Mouse (Mus musculus) heart, adult 2 months (tissue): ENCODE data around the gene Trp53rka. TPM values are rescaled to one million over a fixed set of nuclear protein-coding genes. Genes with fewer than 3 reads are reported as not detected.
A peak's percentile ranks its signal among the peaks of the same experiment; 100 is the strongest.

Experiments
- DNase-seq, 2 experiments: peaks; one replicate each; pipeline ENCODE4 v3.0.0; 2021
- H3K27ac ChIP-seq: fragments of 200-600 bp; 2 replicates; pipeline ENCODE4 v1.8.1; 2022
- H3K27me3 ChIP-seq: fragments of 200-500 bp; 2 replicates; pipeline ENCODE4 v1.6.1; 2012; ENCODE audit warnings: mild to moderate bottlenecking, low read length, inconsistent platforms, mixed read lengths; ENCODE audit not compliant: control insufficient read depth, insufficient read depth
- H3K36me3 ChIP-seq: fragments of 200-500 bp; 2 replicates; pipeline ENCODE4 v1.6.1; 2012; ENCODE audit warnings: low read length, inconsistent platforms; ENCODE audit not compliant: control insufficient read depth, insufficient read depth
- H3K4me1 ChIP-seq: fragments of 200-500 bp; 2 replicates; pipeline ENCODE4 v1.6.1; 2011; ENCODE audit warnings: low read length; ENCODE audit not compliant: control insufficient read depth, insufficient read depth
- H3K4me3 ChIP-seq: fragments of 200-600 bp; 2 replicates; pipeline ENCODE4 v1.8.1; 2022
- H3K79me2 ChIP-seq: fragments of 200-500 bp; replicated peaks from 2 replicates; pipeline ENCODE4 v1.6.1; 2012; ENCODE audit warnings: mild to moderate bottlenecking, inconsistent platforms, low read length, moderate library complexity, mixed read lengths; ENCODE audit not compliant: control insufficient read depth, insufficient read depth
- H3K9ac ChIP-seq: fragments of 200-500 bp; 2 replicates; pipeline ENCODE4 v1.6.1; 2012; ENCODE audit warnings: low read depth, mild to moderate bottlenecking, control low read depth, inconsistent platforms, low read length, mixed read lengths
- CTCF ChIP-seq: fragments of 200-600 bp; IDR thresholded peaks from 2 replicates; pipeline ENCODE4 v1.8.1; 2022; ENCODE audit warnings: antibody characterized with exemption, mild to moderate bottlenecking, moderate library complexity
- EP300 ChIP-seq: fragments of 200-500 bp; IDR thresholded peaks from 2 replicates; pipeline ENCODE4 v1.6.1; 2011; ENCODE audit warnings: low read depth, low read length, control low read depth; ENCODE audit not compliant: insufficient read depth
- POLR2A ChIP-seq: fragments of 200-500 bp; IDR thresholded peaks from 2 replicates; pipeline ENCODE4 v1.6.1; 2011; ENCODE audit warnings: mild to moderate bottlenecking, low read depth, low read length, control low read depth; ENCODE audit not compliant: insufficient read depth
- WGBS: fragments of 180-500 bp; shearing (Covaris S2); methylation state at CpG from one replicate; pipeline ENCODE4 v1.1.7; 2018; 5-methylcytosine and 5-hydroxymethylcytosine counted together
- intact Hi-C: fragments of 180-260 bp; cut with DNase I; formaldehyde crosslinking; loops from one replicate; pipeline ENCODE4 v1.15.1; 2025
- polyA plus RNA-seq: library from polyadenylated mRNA; depleted of rRNA; stranded (reverse); fragments of >200 nt; gene quantifications from 2 replicates; pipeline ENCODE4 v1.2.3, GENCODE M21; 2012
- total RNA-seq, 2 experiments: library from RNA; stranded (reverse); gene quantifications; 2 replicates each; pipeline ENCODE4 v1.2.3; 2021

Trp53rka gene
- total and polyA plus RNA-seq, 3 experiments: 8.8 to 10.9 (median 9.2) TPM

DNA sequence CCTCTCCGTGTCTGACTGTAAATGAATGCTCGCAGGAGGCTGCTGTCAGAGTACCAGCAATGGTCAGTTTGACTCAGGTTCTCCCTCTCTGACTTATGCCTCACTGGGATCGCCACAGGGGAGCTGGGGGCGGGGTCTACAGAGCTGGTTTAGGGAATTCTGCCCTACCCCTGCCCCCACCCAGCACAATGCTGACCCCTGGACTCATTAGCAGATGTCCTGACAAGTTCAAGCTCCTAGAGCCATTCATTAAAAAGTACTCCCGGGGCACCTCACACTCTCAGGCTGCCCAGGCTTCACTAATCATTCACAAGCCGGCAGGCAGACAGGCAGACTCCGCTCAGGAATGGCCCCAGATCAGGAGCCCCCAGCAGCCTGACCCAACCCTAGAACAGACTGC is 33.5 kb downstream of the Trp53rka start:
- WGBS: 36% methylated on average over 7 of the region's 7 CpGs
- DNase-seq: no peak
- intact Hi-C loops: no loop called here

DNA sequence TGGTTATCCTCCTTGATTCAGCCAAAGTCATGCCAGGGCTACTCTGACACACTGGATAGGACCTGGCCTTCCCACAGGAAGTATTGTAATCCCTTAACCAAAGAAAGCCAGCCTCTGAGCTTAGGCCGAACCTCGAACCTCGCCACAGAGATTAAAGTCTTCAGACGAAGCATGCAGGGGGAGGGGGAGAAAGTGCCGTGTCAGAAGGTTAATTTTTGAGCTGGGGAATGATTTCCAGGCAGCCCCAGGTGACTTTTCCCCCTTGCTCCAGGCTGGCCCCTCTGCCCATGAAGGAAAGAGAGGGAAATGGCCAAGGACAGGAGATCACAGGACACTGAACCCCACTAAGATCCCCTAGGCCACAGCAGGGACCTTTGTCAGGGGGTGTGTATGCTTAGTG is 34.9 kb downstream of the Trp53rka start:
- WGBS: 65% methylated on average over 5 of the region's 5 CpGs
- no peak overlapping the region for H3K4me3 ChIP-seq
- no peaks in the 10 kb centered on the region for H3K4me1 ChIP-seq
- no peaks in the 10 kb centered on the region for H3K79me2 ChIP-seq
- no peaks in the 10 kb centered on the region for H3K27me3 ChIP-seq
- TF ChIP-seq POLR2A (no peak), EP300 (no peak), CTCF (no peak)
- intact Hi-C loops: no loop called here
- H3K36me3 ChIP-seq: no peaks in the 10 kb centered on the region
- no peak overlapping the region for H3K9ac ChIP-seq
- DNase-seq: no peak
- no peak overlapping the region for H3K27ac ChIP-seq

More for the DNA sequence above, 33.5 kb downstream of the Trp53rka start:
- no peak overlapping the region for H3K4me3 ChIP-seq
- TF ChIP-seq CTCF (no peak), POLR2A (no peak), EP300 (no peak)
- H3K36me3 ChIP-seq: no peaks in the 10 kb centered on the region
- H3K9ac ChIP-seq: no peak overlapping the region
- H3K27ac ChIP-seq: no peak overlapping the region
- H3K4me1 ChIP-seq: no peaks in the 10 kb centered on the region
- H3K79me2 ChIP-seq: no peaks in the 10 kb centered on the region
- no peaks in the 10 kb centered on the region for H3K27me3 ChIP-seq

DNA sequence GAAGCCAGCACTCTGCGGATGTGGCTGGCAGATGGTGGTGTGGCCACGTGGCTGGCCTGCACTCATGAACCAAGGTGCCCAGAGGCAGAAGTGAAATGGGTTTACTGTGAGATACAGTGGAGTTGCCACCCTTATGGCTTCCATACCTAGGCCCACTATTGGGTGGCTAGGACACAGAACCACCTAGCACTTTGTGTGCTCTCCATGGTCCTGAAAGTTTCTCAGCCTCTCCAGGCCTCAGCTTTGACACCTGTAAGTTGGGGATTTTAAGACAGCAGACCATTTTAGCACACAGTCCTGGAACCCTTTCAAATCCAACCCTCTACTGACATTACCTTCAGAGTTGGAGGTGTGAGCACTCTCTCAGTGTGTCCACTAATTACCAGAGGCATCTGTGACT is 36.4 kb downstream of the Trp53rka start:
- DNase-seq: no peak
- Histone ChIP-seq H3K79me2 (no peaks in the 10 kb centered on the region), H3K36me3 (no peaks in the 10 kb centered on the region), H3K27ac (no peak overlapping the region), H3K9ac (no peak overlapping the region), H3K27me3 (no peaks in the 10 kb centered on the region), H3K4me1 (no peaks in the 10 kb centered on the region), H3K4me3 (no peak overlapping the region)
- WGBS: 62% methylated on average over 2 of the region's 2 CpGs
- TF ChIP-seq CTCF: no peak
- TF ChIP-seq POLR2A: no peak
- no peak for TF ChIP-seq EP300
- intact Hi-C loops: no loop called here

- H3K27me3 ChIP-seq: no peaks in the 10 kb centered on the region
- TF ChIP-seq CTCF (no peak), EP300 (no peak), POLR2A (no peak)
- H3K36me3 ChIP-seq: no peaks in the 10 kb centered on the region
- intact Hi-C loops: no loop called here
- H3K4me3 ChIP-seq: no peak overlapping the region
- no peak overlapping the region for H3K27ac ChIP-seq
- H3K9ac ChIP-seq: no peak overlapping the region
- no peaks in the 10 kb centered on the region for H3K4me1 ChIP-seq
- H3K79me2 ChIP-seq: no peaks in the 10 kb centered on the region
- no peak for DNase-seq
- WGBS: 71% methylated on average over 12 of the region's 12 CpGs
Measured at GRCm38 (mm10) chr2:165452730-165453693, 40.1 kb downstream of the Trp53rka start.

GRCm38 (mm10) chr2:165448475-165448874 is 44.6 kb downstream of the Trp53rka start:
- no peak for TF ChIP-seq CTCF
- TF ChIP-seq EP300: no peak
- TF ChIP-seq POLR2A: no peak
- Histone ChIP-seq H3K9ac (no peak overlapping the region), H3K27me3 (peaks cover 1% of the 10 kb centered on the region; the same call in 1 of the 2 replicates), H3K4me1 (no peaks in the 10 kb centered on the region), H3K4me3 (no peak overlapping the region), H3K36me3 (no peaks in the 10 kb centered on the region), H3K79me2 (no peaks in the 10 kb centered on the region), H3K27ac (no peak overlapping the region)
- intact Hi-C loops: no loop called here
- 76% methylated on average over 9 of the region's 9 CpGs for WGBS
- DNase-seq: peak in 1 of 2 experiments; percentile 26

- H3K4me3 ChIP-seq: no peak overlapping the region
- intact Hi-C loops: no loop called here
- no peaks in the 10 kb centered on the region for H3K79me2 ChIP-seq
Measured at GRCm38 (mm10) chr2:165444861-165445260, 48.3 kb downstream of the Trp53rka start.

More at GRCm38 (mm10) chr2:165444861-165445260, 48.3 kb downstream of the Trp53rka start:
- DNase-seq: no peak
- Histone ChIP-seq H3K9ac (no peak overlapping the region), H3K36me3 (no peaks in the 10 kb centered on the region), H3K27me3 (peaks cover 1% of the 10 kb centered on the region; the same call in 1 of the 2 replicates), H3K4me1 (no peaks in the 10 kb centered on the region), H3K27ac (no peak overlapping the region)
- no peak for TF ChIP-seq EP300
- WGBS: 60% methylated on average over 3 of the region's 3 CpGs
